In the genomic region with DNA sequence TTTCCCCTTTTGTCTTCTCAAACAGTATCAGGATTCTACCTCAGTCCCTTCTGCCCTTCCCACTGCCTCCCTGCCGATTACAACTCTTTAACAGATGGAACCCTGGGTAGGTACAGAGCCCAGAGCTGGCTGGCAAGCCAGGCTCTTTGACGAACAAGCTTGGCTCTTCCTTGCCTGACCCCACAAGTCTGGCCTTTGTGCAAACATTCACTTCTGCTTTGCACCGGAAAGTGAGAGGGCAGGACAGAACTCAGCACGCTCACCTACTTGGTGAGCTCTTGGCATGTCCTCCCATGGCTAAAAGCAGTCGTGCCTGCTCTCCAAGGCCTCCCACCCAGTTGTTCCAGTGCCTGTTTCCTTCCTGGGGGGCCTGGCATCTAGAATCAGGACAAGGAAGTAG, we compare ENCODE assay signal across 6 mouse cellular contexts.
"Had no signal": no experiment of that assay in that cellular context is flagged by ENCODE, and none has a peak within 500 bp of the region (broad histone marks: within the 10 kb centered on the region; RNA-seq: fewer than 3 reads in every experiment).

No protein-coding gene starts in this region.

- H3K9ac ChIP-seq: kidney, embryonic 15.5 days; limb, embryonic 12.5 days; liver, embryonic 13.5 days; liver, postnatal 0 days; lung, embryonic 15.5 days had no signal

- DNase-seq: liver, embryonic 13.5 days had no signal

- H3K9me3 ChIP-seq: kidney, embryonic 15.5 days; limb, embryonic 12.5 days; liver, embryonic 13.5 days; lung, embryonic 15.5 days had no signal

- H3K4me1 ChIP-seq: kidney, embryonic 15.5 days; liver, embryonic 13.5 days; lung, embryonic 15.5 days had no signal

- H3K36me3 ChIP-seq: kidney, embryonic 15.5 days; limb, embryonic 12.5 days; liver, embryonic 13.5 days; lung, embryonic 15.5 days had no signal

- ATAC-seq: liver, postnatal 0 days had no signal

- H3K27ac ChIP-seq: kidney, embryonic 15.5 days; limb, embryonic 12.5 days; liver, embryonic 13.5 days; lung, embryonic 15.5 days; macrophage had no signal

- H3K4me3 ChIP-seq: kidney, embryonic 15.5 days; limb, embryonic 12.5 days; liver, embryonic 13.5 days; lung, embryonic 15.5 days had no signal

- H3K27me3 ChIP-seq: kidney, embryonic 15.5 days; liver, embryonic 13.5 days; lung, embryonic 15.5 days had no signal

- H3K4me2 ChIP-seq: kidney, embryonic 15.5 days; limb, embryonic 12.5 days; liver, embryonic 13.5 days; lung, embryonic 15.5 days had no signal
